Mouse (Mus musculus) lung, postnatal 0 days (tissue): ENCODE measurements around the gene Tecr. TPM values are rescaled to one million over a fixed set of nuclear protein-coding genes. Genes with fewer than 3 reads are reported as not detected.

Experiments
- ATAC-seq: fragments of 200-750 bp; cut with Nextera tagmentation; 2 replicates; pipeline ENCODE4 v1.8.0; 2017; ENCODE audit warnings: moderate library complexity
- DNase-seq: peaks from one replicate; pipeline ENCODE4 v3.0.0-alpha.2; 2016; ENCODE audit warnings: low spot score
- H3K27ac ChIP-seq: fragments of 300-500 bp; sonication (generic); 2 replicates; pipeline ENCODE4 v1.5.1; 2014; ENCODE audit warnings: antibody characterized with exemption, mild to moderate bottlenecking, low read length, mixed read lengths
- H3K27me3 ChIP-seq: fragments of 300-500 bp; sonication (generic); replicated peaks from 2 replicates; pipeline ENCODE4 v1.6.1; 2014; ENCODE audit warnings: low read length, mixed read lengths; ENCODE audit not compliant: insufficient read depth
- H3K36me3 ChIP-seq: fragments of 300-500 bp; sonication (generic); 2 replicates; pipeline ENCODE4 v1.6.1; 2014; ENCODE audit warnings: low read length, mixed read lengths; ENCODE audit not compliant: insufficient read depth
- H3K4me1 ChIP-seq: fragments of 300-500 bp; sonication (generic); 2 replicates; pipeline ENCODE4 v1.6.1; 2014; ENCODE audit warnings: antibody characterized with exemption, low read depth, low read length, mixed read lengths; ENCODE audit not compliant: insufficient read depth
- H3K4me2 ChIP-seq: fragments of 300-500 bp; sonication (generic); replicated peaks from 2 replicates; pipeline ENCODE4 v1.6.1; 2014; ENCODE audit warnings: low read depth, mild to moderate bottlenecking, low read length, moderate library complexity, mixed read lengths
- H3K4me3 ChIP-seq: fragments of 300-500 bp; sonication (generic); 2 replicates; pipeline ENCODE4 v1.5.1; 2014; ENCODE audit warnings: low read depth, low read length
- H3K9ac ChIP-seq: fragments of 300-500 bp; sonication (generic); replicated peaks from 2 replicates; pipeline ENCODE4 v1.6.1; 2014; ENCODE audit warnings: low read depth, mild to moderate bottlenecking
- H3K9me3 ChIP-seq: fragments of 300-500 bp; sonication (generic); 2 replicates; pipeline ENCODE4 v1.6.1; 2016; ENCODE audit warnings: low read length, mixed read lengths
- CTCF ChIP-seq: IDR thresholded peaks from 2 replicates; pipeline ENCODE4 v1.5.1; 2016; ENCODE audit warnings: antibody characterized with exemption, mild to moderate bottlenecking
- EP300 ChIP-seq: IDR thresholded peaks from 2 replicates; pipeline ENCODE4 v1.6.1; 2016; ENCODE audit warnings: antibody characterized with exemption, mild to moderate bottlenecking, control low read depth
- WGBS: fragments of 180-500 bp; shearing (Covaris S2); extraction: QIAGEN DNeasy Blood & Tissue Kit; methylation state at CpG from one replicate; pipeline ENCODE4 v1.1.7; 2014; 5-methylcytosine and 5-hydroxymethylcytosine counted together
- polyA plus RNA-seq: library from polyadenylated mRNA; unstranded; fragments of >200 nt; fragmentation: Nextera tagmentation; extraction: Ambion mirVana; gene quantifications from 2 replicates; pipeline ENCODE4 v1.2.1, GENCODE M21; 2015

Gene Tecr
- polyA plus RNA-seq, result 273 and 293 TPM in 2 replicates

DNA sequence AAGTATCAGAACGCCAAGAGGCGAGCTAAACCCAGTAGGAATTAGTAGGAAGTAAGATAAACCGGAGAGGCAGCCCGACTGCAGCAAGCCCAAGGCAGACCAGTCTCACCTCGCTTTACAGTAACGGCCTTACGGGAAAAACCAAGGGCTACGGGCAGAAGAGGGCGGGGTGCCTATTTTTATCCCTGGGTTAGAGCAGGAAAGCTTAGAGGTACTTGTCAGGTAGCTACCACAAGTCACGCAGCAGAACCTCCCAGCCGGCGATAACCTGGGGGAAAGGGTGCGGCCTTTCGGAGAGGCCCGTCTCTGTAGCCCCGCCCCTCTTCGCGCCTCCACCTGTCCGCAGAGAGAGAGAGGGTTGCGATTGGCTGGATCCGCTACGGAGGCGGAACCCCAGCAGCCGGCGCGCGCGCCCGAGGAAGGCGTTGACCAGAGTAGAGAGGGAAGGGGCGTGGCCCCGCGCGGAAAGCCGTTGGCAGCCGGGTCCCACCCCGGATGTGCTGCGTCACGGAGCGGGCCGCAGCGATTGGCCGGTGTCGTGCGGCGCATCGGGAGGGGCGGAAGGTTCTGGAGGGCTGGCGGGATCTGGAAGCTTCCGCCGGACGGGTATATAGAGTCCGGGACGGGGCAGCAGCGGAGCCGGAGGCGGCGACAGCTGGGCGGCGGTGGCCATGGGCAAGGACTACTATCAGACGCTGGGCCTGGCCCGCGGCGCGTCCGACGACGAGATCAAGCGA is at the start of gene Tecr, which contains the start of gene Dnajb1:
Tecr (minus strand) TSS at position 311 of the 737 bp plus-strand sequence.
Dnajb1 (plus strand) TSS at position 533 of the 737 bp plus-strand sequence.
- H3K4me2 ChIP-seq, result peak within 1 kb of the TSS; percentile 69
- WGBS, result under 1% methylated on average over 59 of the region's 69 CpGs

GRCm38 (mm10) chr8:83656484-83657246 is 48.9 kb upstream of the Tecr start:
- peak overlapping the region; percentile 17 for H3K27ac ChIP-seq
- 59% methylated on average over 13 of the region's 13 CpGs for WGBS
- no peak overlapping the region for H3K4me2 ChIP-seq
- peaks cover 19% of the 10 kb centered on the region; the same call in 1 of the 2 replicates for H3K4me1 ChIP-seq
- H3K9me3 ChIP-seq, result no peaks in the 10 kb centered on the region
- peak; percentile 71; the same call in 1 of the 2 replicates for TF ChIP-seq EP300
- TF ChIP-seq CTCF, result peak; percentile 67
- no peak overlapping the region for H3K9ac ChIP-seq
- no peaks in the 10 kb centered on the region for H3K27me3 ChIP-seq
- DNase-seq (peak; percentile 81), ATAC-seq (peak; percentile 47)
- H3K4me3 ChIP-seq, result no peak overlapping the region
- H3K36me3 ChIP-seq, result no peaks in the 10 kb centered on the region

More for the DNA sequence above, at the start of gene Tecr, which contains the start of gene Dnajb1:
- Histone ChIP-seq H3K36me3 (peaks cover 24% of the 10 kb centered on the region), H3K4me1 (peaks cover 8% of the 10 kb centered on the region), H3K9me3 (no peaks in the 10 kb centered on the region), H3K27ac (peak within 1 kb of the TSS; percentile 99), H3K27me3 (no peaks in the 10 kb centered on the region), H3K4me3 (peak within 1 kb of the TSS; percentile 75), H3K9ac (peak within 1 kb of the TSS; percentile 94)
- ATAC-seq (peak; percentile 98), DNase-seq (peak; percentile 99)
- TF ChIP-seq CTCF (no peak), EP300 (0 out of 2 replicates have a peak, but pooled peaks have one; percentile 6)

GRCm38 (mm10) chr8:83656043-83656442 is 48.3 kb upstream of the Tecr start:
- Histone ChIP-seq H3K4me1 (peaks cover 15% of the 10 kb centered on the region; the same call in 1 of the 2 replicates), H3K27me3 (no peaks in the 10 kb centered on the region), H3K36me3 (no peaks in the 10 kb centered on the region), H3K9ac (no peak overlapping the region), H3K9me3 (no peaks in the 10 kb centered on the region), H3K27ac (no peak overlapping the region), H3K4me2 (no peak overlapping the region), H3K4me3 (no peak overlapping the region)
- no peak for DNase-seq
- no peak for TF ChIP-seq CTCF
- no peak for TF ChIP-seq EP300
- ATAC-seq, result no peak
- WGBS, result 86% methylated on average over 9 of the region's 9 CpGs

- Histone ChIP-seq H3K4me2 (no peak overlapping the region), H3K36me3 (no peaks in the 10 kb centered on the region), H3K27ac (no peak overlapping the region), H3K4me3 (no peak overlapping the region), H3K9me3 (no peaks in the 10 kb centered on the region), H3K9ac (no peak overlapping the region), H3K4me1 (peaks cover 8% of the 10 kb centered on the region; the same call in 1 of the 2 replicates), H3K27me3 (no peaks in the 10 kb centered on the region)
- WGBS, result 92% methylated on average over 6 of the region's 6 CpGs
- no peak for DNase-seq
- TF ChIP-seq EP300 (no peak), CTCF (no peak)
- ATAC-seq, result no peak
These were observed 47.0 kb upstream of the Tecr start for GRCm38 (mm10) chr8:83654725-83655124.

GRCm38 (mm10) chr8:83653662-83654017 is 45.9 kb upstream of the Tecr start:
- peak overlapping the region; percentile 75 for H3K4me2 ChIP-seq
- H3K27ac ChIP-seq, result peak overlapping the region; percentile 91; the same call in 1 of the 2 replicates
- peaks cover 8% of the 10 kb centered on the region; the same call in 1 of the 2 replicates for H3K4me1 ChIP-seq
- H3K9me3 ChIP-seq, result no peaks in the 10 kb centered on the region
- ATAC-seq (no peak), DNase-seq (peak; percentile 24)
- TF ChIP-seq EP300, result no peak
- no peak for TF ChIP-seq CTCF
- peak overlapping the region; percentile 95; the same call in 1 of the 2 replicates for H3K4me3 ChIP-seq
- no peaks in the 10 kb centered on the region for H3K27me3 ChIP-seq
- 14% methylated on average over 10 of the region's 10 CpGs for WGBS
- no peaks in the 10 kb centered on the region for H3K36me3 ChIP-seq
- H3K9ac ChIP-seq, result 0 out of 2 replicates have a peak overlapping the region, but pooled peaks have one; percentile 82
